Comparison of ENCODE assay signal across 29 mouse cellular contexts in the genomic region with DNA sequence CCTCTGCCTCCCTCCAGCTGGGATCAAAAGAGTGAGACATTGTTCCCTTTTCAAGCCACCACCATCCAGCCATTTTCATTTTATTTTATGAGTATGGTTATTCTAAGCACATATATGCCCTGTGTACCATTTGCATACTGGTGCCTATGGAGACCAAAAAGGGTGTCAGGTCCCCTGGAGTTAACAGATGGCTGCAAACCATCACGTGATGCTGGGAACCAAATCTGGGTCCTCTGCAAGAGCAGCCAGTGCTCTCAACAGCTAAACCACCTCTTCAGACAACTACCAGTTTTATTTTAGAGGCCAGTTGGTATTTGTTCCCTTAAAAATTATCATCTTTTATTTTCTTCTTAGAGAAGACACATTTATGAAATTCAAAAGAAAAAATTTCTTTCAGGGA. TPM values are rescaled to one million over a fixed set of nuclear protein-coding genes. Genes with fewer than 3 reads are reported as not detected.
DNase-seq lines count a peak whose midpoint lies in the region; ATAC-seq and TF ChIP-seq lines count a peak whose summit lies in the region.
"Had no signal": no experiment of that assay in that cellular context is flagged by ENCODE, and none has a peak within 500 bp of the region (broad histone marks: within the 10 kb centered on the region; RNA-seq: fewer than 3 reads in every experiment).

No protein-coding gene starts in this region.

- TF ChIP-seq CTCF in intestine, postnatal 0 days (IDR thresholded peaks at IDR 0.05; ENCODE audit: low read depth) = no peak
- TF ChIP-seq CTCF in C2C12 (IDR thresholded peaks at IDR 0.05; ENCODE audit: control insufficient read depth, insufficient read depth, insufficient read length) = no peak

- WGBS in intestine, embryonic 14.5 days = 44% methylated on average over 1 of the region's 1 CpGs
- 44% methylated on average over 1 of the region's 1 CpGs for WGBS in intestine, postnatal 0 days
- WGBS in heart, embryonic 10.5 days = 48% methylated on average over 1 of the region's 1 CpGs

- peak; percentile 20 to 46 for DNase-seq in frontal cortex, adult 2 months (ENCODE audit: extremely low spot score in 1 of 2, low spot score in 1 of 2)
- no peak for DNase-seq in frontal cortex, postnatal 25 days (ENCODE audit: low spot score in 2 of 2)
- DNase-seq in intestine, embryonic 14.5 days (ENCODE audit: low spot score) = peak; percentile 33
- DNase-seq in ZHBTc4 (ENCODE audit: low read depth, low spot score) = peak; percentile 41
- DNase-seq in heart, embryonic 10.5 days (ENCODE audit: low spot score) = no peak
- DNase-seq in heart, postnatal 25 days (ENCODE audit: low spot score) = no peak
- DNase-seq: adrenal gland, postnatal 10 days; cerebellum, adult 11-12 months; cerebellum, adult 8-10 months; cerebellum, postnatal 10 days; cerebellum, postnatal 36 days; forebrain, postnatal 0 days; gastrocnemius, adult 2 months; gastrocnemius, postnatal 14 days; heart, adult 18-20 months; heart, postnatal 14 days; kidney, adult 18-20 months; kidney, adult 9 months had no signal

- intact Hi-C loops in heart, postnatal 25 days (cut with DNase I) = no loop called here

- no peak overlapping the region for H3ac ChIP-seq in C2C12 (ENCODE audit: control insufficient read depth, insufficient read length, low read depth)

- no peaks in the 10 kb centered on the region for H3K4me1 ChIP-seq in intestine, embryonic 14.5 days (replicated peaks; ENCODE audit: control insufficient read depth, insufficient read depth, low read length)
- no peaks in the 10 kb centered on the region for H3K4me1 ChIP-seq in intestine, postnatal 0 days (replicated peaks; ENCODE audit: control insufficient read depth, insufficient read depth, low read length)
- H3K4me1 ChIP-seq in heart, embryonic 10.5 days = no peaks in the 10 kb centered on the region
- H3K4me1 ChIP-seq: embryonic facial prominence, embryonic 12.5 days; embryonic facial prominence, embryonic 15.5 days; heart, embryonic 13.5 days; hindbrain, embryonic 12.5 days; hindbrain, embryonic 15.5 days; intestine, embryonic 15.5 days had no signal

- ATAC-seq in intestine, embryonic 14.5 days (replicated peaks; ENCODE audit: low FRiP score, low TSS enrichment, low read depth) = no peak
- no peak for ATAC-seq in intestine, postnatal 0 days
- ATAC-seq: forebrain, embryonic 14.5 days; forebrain, postnatal 0 days; intestine, embryonic 15.5 days had no signal

- no peaks in the 10 kb centered on the region for H3K9me3 ChIP-seq in intestine, embryonic 14.5 days (ENCODE audit: control insufficient read depth, low read length)
- no peaks in the 10 kb centered on the region for H3K9me3 ChIP-seq in intestine, postnatal 0 days (ENCODE audit: control insufficient read depth)
- H3K9me3 ChIP-seq in heart, embryonic 10.5 days = no peaks in the 10 kb centered on the region
- H3K9me3 ChIP-seq: embryonic facial prominence, embryonic 12.5 days; embryonic facial prominence, embryonic 15.5 days; heart, embryonic 13.5 days; hindbrain, embryonic 12.5 days; hindbrain, embryonic 15.5 days; intestine, embryonic 15.5 days had no signal

- H3K4me3 ChIP-seq in intestine, embryonic 14.5 days (ENCODE audit: low read depth, low read length) = no peak overlapping the region
- no peak overlapping the region for H3K4me3 ChIP-seq in intestine, postnatal 0 days (ENCODE audit: low read depth, low read length)
- no peak overlapping the region for H3K4me3 ChIP-seq in C2C12 (ENCODE audit: insufficient read depth, poor library complexity, severe bottlenecking)
- H3K4me3 ChIP-seq in heart, embryonic 10.5 days = no peak overlapping the region
- H3K4me3 ChIP-seq: embryonic facial prominence, embryonic 12.5 days; embryonic facial prominence, embryonic 15.5 days; gastrocnemius, adult 2 months; heart, embryonic 13.5 days; hindbrain, embryonic 12.5 days; hindbrain, embryonic 15.5 days; intestine, embryonic 15.5 days had no signal

- no peaks in the 10 kb centered on the region for H3K79me3 ChIP-seq in C2C12 (ENCODE audit: low read depth)

- H3K36me3 ChIP-seq in intestine, embryonic 14.5 days (ENCODE audit: control insufficient read depth, insufficient read depth, low read length) = no peaks in the 10 kb centered on the region
- no peaks in the 10 kb centered on the region for H3K36me3 ChIP-seq in intestine, postnatal 0 days (ENCODE audit: control insufficient read depth, insufficient read depth)
- H3K36me3 ChIP-seq in C2C12 (ENCODE audit: control insufficient read depth, insufficient read depth) = no peaks in the 10 kb centered on the region
- no peaks in the 10 kb centered on the region for H3K36me3 ChIP-seq in heart, embryonic 10.5 days
- H3K36me3 ChIP-seq: embryonic facial prominence, embryonic 12.5 days; embryonic facial prominence, embryonic 15.5 days; heart, embryonic 13.5 days; hindbrain, embryonic 12.5 days; hindbrain, embryonic 15.5 days; intestine, embryonic 15.5 days had no signal

- no peak overlapping the region for H3K27ac ChIP-seq in intestine, embryonic 14.5 days (ENCODE audit: low read depth)
- no peak overlapping the region for H3K27ac ChIP-seq in intestine, postnatal 0 days (ENCODE audit: low read depth, low read length)
- no peak overlapping the region for H3K27ac ChIP-seq in heart, embryonic 10.5 days
- H3K27ac ChIP-seq: embryonic facial prominence, embryonic 12.5 days; embryonic facial prominence, embryonic 15.5 days; gastrocnemius, adult 2 months; heart, embryonic 13.5 days; hindbrain, embryonic 12.5 days; hindbrain, embryonic 15.5 days; intestine, embryonic 15.5 days had no signal

- H3K4me2 ChIP-seq in intestine, embryonic 14.5 days (ENCODE audit: low read length) = no peak overlapping the region
- H3K4me2 ChIP-seq in intestine, postnatal 0 days (replicated peaks; ENCODE audit: low read depth) = no peak overlapping the region
- H3K4me2 ChIP-seq: embryonic facial prominence, embryonic 12.5 days; embryonic facial prominence, embryonic 15.5 days; heart, embryonic 13.5 days; hindbrain, embryonic 12.5 days; hindbrain, embryonic 15.5 days; intestine, embryonic 15.5 days had no signal

- no peak overlapping the region for H3K9ac ChIP-seq in intestine, embryonic 14.5 days (ENCODE audit: low read length)
- H3K9ac ChIP-seq in intestine, postnatal 0 days (ENCODE audit: low read depth, low read length) = no peak overlapping the region
- H3K9ac ChIP-seq: embryonic facial prominence, embryonic 12.5 days; embryonic facial prominence, embryonic 15.5 days; forebrain, postnatal 0 days; heart, embryonic 13.5 days; hindbrain, embryonic 12.5 days; hindbrain, embryonic 15.5 days; intestine, embryonic 15.5 days had no signal

- no peaks in the 10 kb centered on the region for H3K27me3 ChIP-seq in intestine, embryonic 14.5 days (replicated peaks; ENCODE audit: control insufficient read depth, insufficient read depth, low read length)
- H3K27me3 ChIP-seq in intestine, postnatal 0 days (replicated peaks; ENCODE audit: control insufficient read depth, insufficient read depth, low read length) = no peaks in the 10 kb centered on the region
- H3K27me3 ChIP-seq in C2C12 (ENCODE audit: control insufficient read depth, insufficient read depth, insufficient read length) = no peaks in the 10 kb centered on the region
- no peaks in the 10 kb centered on the region for H3K27me3 ChIP-seq in heart, embryonic 10.5 days (ENCODE audit: insufficient read depth, poor library complexity, severe bottlenecking)
- H3K27me3 ChIP-seq: embryonic facial prominence, embryonic 12.5 days; embryonic facial prominence, embryonic 15.5 days; heart, embryonic 13.5 days; hindbrain, embryonic 12.5 days; hindbrain, embryonic 15.5 days; intestine, embryonic 15.5 days had no signal

- H3K79me2 ChIP-seq in C2C12 (ENCODE audit: control insufficient read depth, insufficient read depth) = no peaks in the 10 kb centered on the region

TF ChIP-seq in C2C12, 6 proteins besides CTCF, POLR2A, EP300 and RAD21:
- TF ChIP-seq MYOG (IDR thresholded peaks at IDR 0.05; ENCODE audit: control insufficient read depth, extremely low read depth, insufficient read length) = no peak
- TF ChIP-seq USF1 (IDR thresholded peaks at IDR 0.05; ENCODE audit: low read depth) = peak; percentile 54

RNA-seq across cellular contexts. Expression of a gene that starts 11.4 kb away (rescaled TPM):
- 261 and 265 TPM in 2 replicates for polyA plus RNA-seq in frontal cortex, adult 2 months (2012; rRNA removed)
- 90.9 and 103 TPM in 2 replicates for polyA plus RNA-seq in intestine, embryonic 14.5 days (2014; fragmentation: Nextera tagmentation; extraction: Ambion mirVana)
- 82.1 and 84.0 TPM in 2 replicates for polyA plus RNA-seq in intestine, postnatal 0 days (2015; fragmentation: Nextera tagmentation; extraction: Ambion mirVana)
- 40.8 TPM for polyA plus RNA-seq in C2C12 (2012; fragmentation: generic; extraction: Trizol)
- 108 and 118 TPM in 2 replicates for polyA plus RNA-seq in heart, embryonic 10.5 days (2016; fragmentation: Nextera tagmentation; extraction: Ambion mirVana)
- total RNA-seq in heart, postnatal 25 days (2021) = 10 to 100 TPM; 49.6 to 55.2 TPM

RNA-seq across cellular contexts. Expression of a gene that starts 16.6 kb away (rescaled TPM):
- 40.5 and 42.0 TPM in 2 replicates for polyA plus RNA-seq in frontal cortex, adult 2 months (2012; rRNA removed)
- polyA plus RNA-seq in intestine, embryonic 14.5 days (2014; fragmentation: Nextera tagmentation; extraction: Ambion mirVana) = 238 and 241 TPM in 2 replicates
- polyA plus RNA-seq in intestine, postnatal 0 days (2015; fragmentation: Nextera tagmentation; extraction: Ambion mirVana) = 65.7 and 69.8 TPM in 2 replicates
- polyA plus RNA-seq in C2C12 (2012; fragmentation: generic; extraction: Trizol) = 80.0 TPM
- polyA plus RNA-seq in heart, embryonic 10.5 days (2016; fragmentation: Nextera tagmentation; extraction: Ambion mirVana) = 170 and 220 TPM in 2 replicates
- 10 to 100 TPM in 1 of 2 experiments, 1 to 10 TPM in 1; 10.0 to 10.8 TPM for total RNA-seq in heart, postnatal 25 days (2021)

RNA-seq across cellular contexts. Expression of a gene that starts 29.8 kb away (rescaled TPM):
- polyA plus RNA-seq in frontal cortex, adult 2 months (2012; rRNA removed) = 0.22 and 0.29 TPM in 2 replicates
- polyA plus RNA-seq in intestine, embryonic 14.5 days (2014; fragmentation: Nextera tagmentation; extraction: Ambion mirVana) = 3.7 and 4.2 TPM in 2 replicates
- 1.8 and 2.0 TPM in 2 replicates for polyA plus RNA-seq in intestine, postnatal 0 days (2015; fragmentation: Nextera tagmentation; extraction: Ambion mirVana)
- polyA plus RNA-seq in C2C12 (2012; fragmentation: generic; extraction: Trizol) = 0.42 TPM
- polyA plus RNA-seq in heart, embryonic 10.5 days (2016; fragmentation: Nextera tagmentation; extraction: Ambion mirVana) = 3.2 TPM in 2 replicates
- total RNA-seq in heart, postnatal 25 days (2021) = 1 to 10 TPM; 1.7 to 2.0 TPM
- total RNA-seq: forebrain, postnatal 0 days; hematopoietic stem cell, adult 5-6 weeks had no signal
- polyA plus RNA-seq: gonadal fat pad, adult 2 months had no signal

Comparison
In these comparisons a context has a peak if more than half of its experiments do, and no peak if none do; other contexts are left out.
1. DNase-seq: peak in frontal cortex, adult 2 months (2 of 2), intestine, embryonic 14.5 days (single experiment) and ZHBTc4 (single experiment); none in frontal cortex, postnatal 25 days (0 of 2), heart, embryonic 10.5 days (single experiment) and heart, postnatal 25 days (single experiment).